Mouse (Mus musculus): ENCODE results near the gene Dlgap1.

Gene Dlgap1

GRCm38 (mm10) chr17:70765337-70765736 lies 796.5 kb downstream of the Dlgap1 start:
- DNase-seq = no peak

- no peak for DNase-seq
Observed at GRCm38 (mm10) chr17:70765976-70766375, 797.1 kb downstream of the Dlgap1 start.

- no peak for DNase-seq
Observed at GRCm38 (mm10) chr17:70772120-70772899, 803.4 kb downstream of the Dlgap1 start.

- DNase-seq = no peak
Observed at GRCm38 (mm10) chr17:70779770-70780169, 810.9 kb downstream of the Dlgap1 start.

GRCm38 (mm10) chr17:70780726-70781689 lies 812.1 kb downstream of the Dlgap1 start:
- no peak for DNase-seq

- no peak for DNase-seq
Observed at GRCm38 (mm10) chr17:70783273-70783672, 814.4 kb downstream of the Dlgap1 start.

GRCm38 (mm10) chr17:70787366-70787765 lies 818.5 kb downstream of the Dlgap1 start:
- DNase-seq = no peak

- no peak for DNase-seq
Observed at GRCm38 (mm10) chr17:70790801-70791200, 821.9 kb downstream of the Dlgap1 start.

GRCm38 (mm10) chr17:70791596-70792275 lies 822.9 kb downstream of the Dlgap1 start:
- peak; percentile 37 to 41 for DNase-seq

- no peak for DNase-seq
Observed at GRCm38 (mm10) chr17:70794291-70794690, 825.4 kb downstream of the Dlgap1 start.

GRCm38 (mm10) chr17:70794722-70795121 lies 825.8 kb downstream of the Dlgap1 start:
- no peak for DNase-seq

- no peak for DNase-seq
Observed at GRCm38 (mm10) chr17:70795196-70795595, 826.3 kb downstream of the Dlgap1 start.

GRCm38 (mm10) chr17:70796940-70797772 lies 828.3 kb downstream of the Dlgap1 start:
- DNase-seq = no peak

- DNase-seq = no peak
Observed at GRCm38 (mm10) chr17:70797773-70798045, 828.8 kb downstream of the Dlgap1 start.

GRCm38 (mm10) chr17:70799266-70799665 lies 830.4 kb downstream of the Dlgap1 start:
- DNase-seq = no peak

- DNase-seq = no peak
Observed at GRCm38 (mm10) chr17:70802022-70802421, 833.1 kb downstream of the Dlgap1 start.

- DNase-seq = no peak
Observed at GRCm38 (mm10) chr17:70805866-70806265, 837.0 kb downstream of the Dlgap1 start.

- DNase-seq = no peak
Observed at GRCm38 (mm10) chr17:70806600-70806999, 837.7 kb downstream of the Dlgap1 start.

GRCm38 (mm10) chr17:70807885-70808284 lies 839.0 kb downstream of the Dlgap1 start:
- no peak for DNase-seq

- no peak for DNase-seq
Observed at GRCm38 (mm10) chr17:70808837-70809236, 840.0 kb downstream of the Dlgap1 start.

GRCm38 (mm10) chr17:70809776-70810175 lies 840.9 kb downstream of the Dlgap1 start:
- DNase-seq = no peak

GRCm38 (mm10) chr17:70810795-70811194 lies 841.9 kb downstream of the Dlgap1 start:
- no peak for DNase-seq
